Mouse (Mus musculus) small intestine, adult 2 months (tissue): Measurements from ENCODE around the gene Sox6. TPM values are rescaled to one million over a fixed set of nuclear protein-coding genes. Genes with fewer than 3 reads are reported as not detected.
A peak's percentile ranks its signal among the peaks of the same experiment; 100 is the strongest.

Source experiments
- H3K27ac ChIP-seq: fragments of 200-500 bp; 2 replicates; pipeline ENCODE4 v1.5.1; 2012; ENCODE audit warnings: low read depth, low read length, control low read depth, inconsistent platforms; ENCODE audit not compliant: insufficient read depth
- H3K27me3 ChIP-seq: fragments of 200-500 bp; 2 replicates; pipeline ENCODE4 v1.6.1; 2012; ENCODE audit warnings: mild to moderate bottlenecking, moderate library complexity, low read length, inconsistent platforms; ENCODE audit not compliant: control insufficient read depth, insufficient read depth
- H3K36me3 ChIP-seq: fragments of 200-500 bp; 2 replicates; pipeline ENCODE4 v1.6.1; 2012; ENCODE audit warnings: mild to moderate bottlenecking, low read length, control low read depth, inconsistent platforms; ENCODE audit not compliant: control insufficient read depth, insufficient read depth
- H3K4me1 ChIP-seq: fragments of 200-500 bp; 2 replicates; pipeline ENCODE4 v1.6.1; 2012; ENCODE audit warnings: low read length, inconsistent platforms, mixed read lengths; ENCODE audit not compliant: control insufficient read depth, insufficient read depth, insufficient read length
- H3K4me3 ChIP-seq: fragments of 200-500 bp; 2 replicates; pipeline ENCODE4 v1.5.1; 2012; ENCODE audit warnings: low read depth, mild to moderate bottlenecking, control low read depth, inconsistent platforms, low read length, moderate library complexity
- CTCF ChIP-seq: fragments of 200-500 bp; IDR thresholded peaks from 2 replicates; pipeline ENCODE4 v1.5.1; 2012; ENCODE audit warnings: low read depth, mild to moderate bottlenecking, control low read depth, inconsistent platforms, low read length, moderate library complexity, mixed read lengths; ENCODE audit not compliant: insufficient replicate concordance, insufficient read length; ENCODE audit errors: extremely low read depth
- POLR2A ChIP-seq: fragments of 200-500 bp; IDR thresholded peaks from 2 replicates; pipeline ENCODE4 v1.6.1; 2012; ENCODE audit warnings: low read depth, mild to moderate bottlenecking, control low read depth, inconsistent platforms, low read length, moderate library complexity
- WGBS: fragments of 180-500 bp; shearing (Covaris S2); methylation state at CpG from one replicate; pipeline ENCODE4 v1.1.7; 2018; 5-methylcytosine and 5-hydroxymethylcytosine counted together
- polyA plus RNA-seq: library from polyadenylated mRNA; depleted of rRNA; stranded (reverse); fragments of >200 nt; gene quantifications from 2 replicates; pipeline ENCODE4 v1.2.3, GENCODE M21; 2012

Sox6 gene
- polyA plus RNA-seq, 1 experiment, result 17.6 TPM

DNA sequence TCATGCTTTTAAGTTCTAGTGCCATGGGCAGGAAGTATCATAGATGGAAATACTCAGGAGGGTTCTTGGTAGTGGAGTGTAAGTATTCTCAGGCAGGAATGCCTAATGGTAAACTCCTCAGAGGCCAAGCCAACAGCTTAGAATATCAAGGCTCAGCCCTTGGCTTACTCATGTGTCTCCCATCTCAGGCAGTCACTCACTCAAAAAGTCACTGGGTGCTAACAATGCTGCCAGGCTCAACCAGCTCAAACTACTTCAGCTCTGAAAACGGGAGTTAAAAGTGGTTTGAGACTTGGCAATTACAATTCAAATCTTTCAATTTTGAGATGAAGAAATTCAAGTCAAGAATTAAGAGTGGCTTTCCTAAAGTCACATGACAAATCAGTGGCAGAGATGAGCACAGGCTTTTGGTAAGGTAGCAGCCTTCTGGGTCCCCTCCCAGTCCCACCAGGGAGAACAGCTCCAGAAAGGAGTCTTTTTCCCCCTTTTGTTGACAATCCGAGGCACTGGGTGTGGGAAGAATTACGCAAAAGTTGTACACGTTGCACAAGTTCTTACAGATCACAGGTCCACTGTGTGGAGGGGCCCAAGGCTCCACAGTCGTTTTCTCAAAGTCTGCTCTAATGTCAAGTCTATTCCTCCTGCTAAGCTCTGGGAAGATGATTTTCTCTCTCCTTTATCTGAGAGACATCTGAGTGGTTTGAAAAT is 249.3 kb downstream of the Sox6 start:
- no peak overlapping the region for H3K27ac ChIP-seq
- no peaks in the 10 kb centered on the region for H3K36me3 ChIP-seq
- WGBS, result 67% methylated on average over 5 of the region's 5 CpGs
- TF ChIP-seq CTCF (no peak), POLR2A (no peak)
- H3K4me1 ChIP-seq, result peaks cover 9% of the 10 kb centered on the region
- H3K27me3 ChIP-seq, result no peaks in the 10 kb centered on the region
- no peak overlapping the region for H3K4me3 ChIP-seq

- TF ChIP-seq CTCF (no peak), POLR2A (no peak)
- Histone ChIP-seq H3K36me3 (no peaks in the 10 kb centered on the region), H3K4me3 (no peak overlapping the region), H3K27me3 (no peaks in the 10 kb centered on the region), H3K4me1 (peaks cover 9% of the 10 kb centered on the region), H3K27ac (0 out of 2 replicates have a peak overlapping the region, but pooled peaks have one; percentile 39)
- WGBS, result 70% methylated on average over 8 of the region's 8 CpGs
Measured at GRCm38 (mm10) chr7:115783982-115784917, 254.3 kb downstream of the Sox6 start.

DNA sequence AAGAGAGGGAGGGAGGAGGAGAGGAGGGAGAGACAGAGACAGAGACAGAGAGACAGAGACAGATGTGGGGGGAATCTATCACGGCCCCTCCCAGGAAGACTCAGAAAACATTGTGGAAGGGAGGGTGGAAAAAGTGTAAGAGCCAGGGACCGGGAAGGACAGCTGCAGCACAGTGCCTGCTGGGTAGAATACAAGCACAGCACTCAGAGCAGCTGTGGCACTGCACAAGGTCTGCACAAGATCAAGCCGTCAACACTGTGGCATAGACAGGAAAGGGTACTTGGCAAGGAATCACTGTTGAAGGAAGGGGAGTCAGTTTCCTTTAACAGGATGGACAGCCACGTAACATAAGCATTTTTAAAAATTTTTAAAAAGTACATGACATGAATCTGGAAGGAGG is 258.4 kb downstream of the Sox6 start:
- H3K4me1 ChIP-seq, result peaks cover 9% of the 10 kb centered on the region
- H3K4me3 ChIP-seq, result no peak overlapping the region
- TF ChIP-seq POLR2A, result no peak
- no peak for TF ChIP-seq CTCF
- H3K27me3 ChIP-seq, result no peaks in the 10 kb centered on the region
- no peak overlapping the region for H3K27ac ChIP-seq
- WGBS, result 85% methylated on average over 4 of the region's 4 CpGs
- H3K36me3 ChIP-seq, result no peaks in the 10 kb centered on the region

DNA sequence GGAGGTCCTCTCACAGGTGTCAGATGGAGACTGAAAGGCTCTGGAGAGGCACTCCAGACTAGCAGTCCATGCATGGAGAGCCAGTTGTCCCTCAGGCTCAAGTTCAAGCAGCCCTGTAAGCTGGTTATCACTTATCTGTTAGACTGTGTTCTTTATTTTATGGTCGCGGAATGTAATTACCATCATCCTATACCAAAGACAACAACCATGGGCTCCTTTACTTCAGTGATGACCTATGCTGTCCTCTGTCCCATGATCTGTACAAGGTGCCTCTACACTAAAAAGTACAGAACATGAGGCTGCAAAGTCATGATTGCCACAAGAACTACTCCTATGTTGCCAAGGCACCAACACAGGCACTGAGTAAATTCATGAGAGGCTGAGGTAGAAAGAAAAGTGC is 259.1 kb downstream of the Sox6 start:
- peaks cover 6% of the 10 kb centered on the region; the same call in 1 of the 2 replicates for H3K4me1 ChIP-seq
- WGBS, result 62% methylated on average over 2 of the region's 2 CpGs
- no peaks in the 10 kb centered on the region for H3K36me3 ChIP-seq
- H3K27ac ChIP-seq, result no peak overlapping the region
- no peak overlapping the region for H3K4me3 ChIP-seq
- TF ChIP-seq POLR2A (no peak), CTCF (no peak)
- no peaks in the 10 kb centered on the region for H3K27me3 ChIP-seq

- Histone ChIP-seq H3K27ac (no peak overlapping the region), H3K4me1 (peaks cover 2% of the 10 kb centered on the region; the same call in 1 of the 2 replicates), H3K4me3 (no peak overlapping the region), H3K36me3 (no peaks in the 10 kb centered on the region), H3K27me3 (no peaks in the 10 kb centered on the region)
- WGBS, result 76% methylated on average over 7 of the region's 7 CpGs
- TF ChIP-seq POLR2A (no peak), CTCF (no peak)
Measured at GRCm38 (mm10) chr7:115776736-115777135, 261.9 kb downstream of the Sox6 start.

GRCm38 (mm10) chr7:115776324-115776723 is 262.3 kb downstream of the Sox6 start:
- Histone ChIP-seq H3K4me1 (peaks cover 2% of the 10 kb centered on the region; the same call in 1 of the 2 replicates), H3K36me3 (no peaks in the 10 kb centered on the region), H3K4me3 (no peak overlapping the region), H3K27me3 (no peaks in the 10 kb centered on the region), H3K27ac (no peak overlapping the region)
- 71% methylated on average over 5 of the region's 5 CpGs for WGBS
- no peak for TF ChIP-seq CTCF
- TF ChIP-seq POLR2A, result no peak

GRCm38 (mm10) chr7:115766316-115766715 is 272.3 kb downstream of the Sox6 start:
- 89% methylated on average over 8 of the region's 8 CpGs for WGBS
- H3K27me3 ChIP-seq, result no peaks in the 10 kb centered on the region
- no peaks in the 10 kb centered on the region for H3K4me1 ChIP-seq
- H3K4me3 ChIP-seq, result no peak overlapping the region
- H3K36me3 ChIP-seq, result no peaks in the 10 kb centered on the region
- no peak for TF ChIP-seq CTCF
- no peak for TF ChIP-seq POLR2A
- no peak overlapping the region for H3K27ac ChIP-seq
